Mouse (Mus musculus) midbrain, embryonic 10.5 days (tissue): ENCODE measurements at regions not wholly inside any gene's neighbourhood (a gene's known extent, or its start where the extent isn't known, plus 50 kb on each side); places are given as distances from the start of the nearest gene placed in this dataset.

Source experiments
- DNase-seq: peaks from one replicate; pipeline ENCODE4 v3.0.0-alpha.2; 2017; ENCODE audit warnings: low spot score
- H3K27ac ChIP-seq: fragments of 300-500 bp; sonication (generic); replicated peaks from 2 replicates; pipeline ENCODE4 v1.5.1; 2016; ENCODE audit warnings: mild to moderate bottlenecking
- H3K27me3 ChIP-seq: fragments of 300-500 bp; sonication (generic); 2 replicates; pipeline ENCODE4 v1.6.1; 2016; ENCODE audit warnings: low read depth, mild to moderate bottlenecking; ENCODE audit not compliant: poor library complexity, severe bottlenecking
- H3K36me3 ChIP-seq: fragments of 300-500 bp; sonication (generic); 2 replicates; pipeline ENCODE4 v1.6.1; 2016; ENCODE audit warnings: mild to moderate bottlenecking, moderate library complexity
- H3K4me1 ChIP-seq: fragments of 300-500 bp; sonication (generic); 2 replicates; pipeline ENCODE4 v1.6.1; 2016
- H3K4me3 ChIP-seq: fragments of 300-500 bp; sonication (generic); 2 replicates; pipeline ENCODE4 v1.5.1; 2016; ENCODE audit warnings: mild to moderate bottlenecking, moderate library complexity
- H3K9me3 ChIP-seq: fragments of 300-500 bp; sonication (generic); replicated peaks from 2 replicates; pipeline ENCODE4 v1.6.1; 2016; ENCODE audit warnings: mild to moderate bottlenecking
- WGBS: fragments of 180-500 bp; shearing (Covaris S2); methylation state at CpG from one replicate; pipeline ENCODE4 v1.1.7; 2016; 5-methylcytosine and 5-hydroxymethylcytosine counted together

GRCm38 (mm10) chr13:47537156-47537555 is 414.7 kb downstream of the Rnf144b start:
- H3K27ac ChIP-seq = no peak overlapping the region
- H3K9me3 ChIP-seq = no peaks in the 10 kb centered on the region
- 96% methylated on average over 2 of the region's 2 CpGs for WGBS
- H3K36me3 ChIP-seq = no peaks in the 10 kb centered on the region
- H3K4me3 ChIP-seq = no peak overlapping the region
- no peaks in the 10 kb centered on the region for H3K4me1 ChIP-seq
- no peaks in the 10 kb centered on the region for H3K27me3 ChIP-seq
- DNase-seq = no peak

- Histone ChIP-seq H3K4me3 (no peak overlapping the region), H3K9me3 (no peaks in the 10 kb centered on the region), H3K36me3 (no peaks in the 10 kb centered on the region), H3K4me1 (peaks cover 4% of the 10 kb centered on the region; the same call in 1 of the 2 replicates), H3K27ac (no peak overlapping the region), H3K27me3 (no peaks in the 10 kb centered on the region)
- DNase-seq = no peak
- 67% methylated on average over 6 of the region's 6 CpGs for WGBS
Measured at GRCm38 (mm10) chr13:47549626-47550025, 427.2 kb downstream of the Rnf144b start.

GRCm38 (mm10) chr13:47552251-47552650 is 429.8 kb downstream of the Rnf144b start:
- peaks cover 4% of the 10 kb centered on the region; the same call in 1 of the 2 replicates for H3K4me1 ChIP-seq
- DNase-seq = no peak
- WGBS = 94% methylated on average over 3 of the region's 3 CpGs
- no peak overlapping the region for H3K27ac ChIP-seq
- no peaks in the 10 kb centered on the region for H3K36me3 ChIP-seq
- no peaks in the 10 kb centered on the region for H3K27me3 ChIP-seq
- H3K9me3 ChIP-seq = no peaks in the 10 kb centered on the region
- no peak overlapping the region for H3K4me3 ChIP-seq

GRCm38 (mm10) chr13:47554198-47554597 is 431.7 kb downstream of the Rnf144b start:
- Histone ChIP-seq H3K4me1 (peaks cover 4% of the 10 kb centered on the region; the same call in 1 of the 2 replicates), H3K27me3 (no peaks in the 10 kb centered on the region), H3K27ac (no peak overlapping the region), H3K36me3 (no peaks in the 10 kb centered on the region), H3K4me3 (no peak overlapping the region), H3K9me3 (no peaks in the 10 kb centered on the region)
- DNase-seq = no peak
- 80% methylated on average over 1 of the region's 1 CpGs for WGBS

- WGBS = 88% methylated on average over 7 of the region's 7 CpGs
- Histone ChIP-seq H3K4me1 (no peaks in the 10 kb centered on the region), H3K9me3 (no peaks in the 10 kb centered on the region), H3K36me3 (no peaks in the 10 kb centered on the region), H3K27ac (no peak overlapping the region), H3K4me3 (no peak overlapping the region), H3K27me3 (no peaks in the 10 kb centered on the region)
- no peak for DNase-seq
Measured at GRCm38 (mm10) chr13:47557196-47557974, 434.9 kb downstream of the Rnf144b start.

GRCm38 (mm10) chr13:47562836-47563235 is 440.4 kb downstream of the Rnf144b start:
- H3K27me3 ChIP-seq = no peaks in the 10 kb centered on the region
- H3K36me3 ChIP-seq = no peaks in the 10 kb centered on the region
- no peak overlapping the region for H3K4me3 ChIP-seq
- no peak overlapping the region for H3K27ac ChIP-seq
- no peak for DNase-seq
- no peaks in the 10 kb centered on the region for H3K9me3 ChIP-seq
- no peaks in the 10 kb centered on the region for H3K4me1 ChIP-seq
- 83% methylated on average over 8 of the region's 8 CpGs for WGBS

- no peak overlapping the region for H3K4me3 ChIP-seq
- H3K27me3 ChIP-seq = no peaks in the 10 kb centered on the region
- no peaks in the 10 kb centered on the region for H3K4me1 ChIP-seq
- no peak overlapping the region for H3K27ac ChIP-seq
- H3K36me3 ChIP-seq = no peaks in the 10 kb centered on the region
- 66% methylated on average over 3 of the region's 3 CpGs for WGBS
- no peaks in the 10 kb centered on the region for H3K9me3 ChIP-seq
- no peak for DNase-seq
Measured at GRCm38 (mm10) chr13:47576516-47576915, 454.1 kb downstream of the Rnf144b start.

GRCm38 (mm10) chr13:47580144-47580543 is 457.7 kb downstream of the Rnf144b start:
- H3K4me3 ChIP-seq = no peak overlapping the region
- no peaks in the 10 kb centered on the region for H3K27me3 ChIP-seq
- no peaks in the 10 kb centered on the region for H3K9me3 ChIP-seq
- no peak for DNase-seq
- no peaks in the 10 kb centered on the region for H3K36me3 ChIP-seq
- WGBS = 84% methylated on average over 5 of the region's 5 CpGs
- H3K27ac ChIP-seq = no peak overlapping the region
- no peaks in the 10 kb centered on the region for H3K4me1 ChIP-seq

GRCm38 (mm10) chr13:47585158-47585557 is 462.7 kb downstream of the Rnf144b start:
- H3K27ac ChIP-seq = no peak overlapping the region
- 96% methylated on average over 1 of the region's 1 CpGs for WGBS
- no peak overlapping the region for H3K4me3 ChIP-seq
- no peaks in the 10 kb centered on the region for H3K4me1 ChIP-seq
- H3K36me3 ChIP-seq = no peaks in the 10 kb centered on the region
- H3K27me3 ChIP-seq = no peaks in the 10 kb centered on the region
- H3K9me3 ChIP-seq = no peaks in the 10 kb centered on the region
- no peak for DNase-seq

- Histone ChIP-seq H3K4me1 (0 out of 2 replicates have a peak, but pooled peaks cover 4% of the 10 kb centered on the region), H3K27me3 (no peaks in the 10 kb centered on the region), H3K27ac (0 out of 2 replicates have a peak overlapping the region, but pooled peaks have one; percentile 33), H3K9me3 (no peaks in the 10 kb centered on the region), H3K4me3 (no peak overlapping the region), H3K36me3 (no peaks in the 10 kb centered on the region)
- no peak for DNase-seq
- 21% methylated on average over 1 of the region's 1 CpGs for WGBS
Measured at GRCm38 (mm10) chr13:47602646-47603045, 480.2 kb downstream of the Rnf144b start.

- 0 out of 2 replicates have a peak, but pooled peaks cover 2% of the 10 kb centered on the region for H3K9me3 ChIP-seq
- H3K27me3 ChIP-seq = no peaks in the 10 kb centered on the region
- peaks cover 11% of the 10 kb centered on the region for H3K4me1 ChIP-seq
- DNase-seq = no peak
- 86% methylated on average over 4 of the region's 4 CpGs for WGBS
- no peak overlapping the region for H3K27ac ChIP-seq
- no peak overlapping the region for H3K4me3 ChIP-seq
- no peaks in the 10 kb centered on the region for H3K36me3 ChIP-seq
Measured at GRCm38 (mm10) chr13:47611439-47611838, 489.0 kb downstream of the Rnf144b start.

- H3K27ac ChIP-seq = peak overlapping the region; percentile 25; the same call in 1 of the 2 replicates
- no peaks in the 10 kb centered on the region for H3K36me3 ChIP-seq
- no peaks in the 10 kb centered on the region for H3K9me3 ChIP-seq
- H3K27me3 ChIP-seq = peaks cover 3% of the 10 kb centered on the region; the same call in 1 of the 2 replicates
- 59% methylated on average over 8 of the region's 8 CpGs for WGBS
- no peak overlapping the region for H3K4me3 ChIP-seq
- H3K4me1 ChIP-seq = peaks cover 15% of the 10 kb centered on the region
- DNase-seq = peak; percentile 14
Measured at GRCm38 (mm10) chr13:47636511-47637103, 514.2 kb downstream of the Rnf144b start.

- H3K4me1 ChIP-seq = peaks cover 10% of the 10 kb centered on the region
- H3K4me3 ChIP-seq = no peak overlapping the region
- H3K9me3 ChIP-seq = no peaks in the 10 kb centered on the region
- H3K36me3 ChIP-seq = no peaks in the 10 kb centered on the region
- no peak overlapping the region for H3K27ac ChIP-seq
- no peak for DNase-seq
- WGBS = 92% methylated on average over 10 of the region's 10 CpGs
- no peaks in the 10 kb centered on the region; the same call in 1 of the 2 replicates for H3K27me3 ChIP-seq
Measured at GRCm38 (mm10) chr13:47642341-47642740, 519.9 kb downstream of the Rnf144b start.
